Mouse (Mus musculus) forebrain, embryonic 10.5 days (tissue): ENCODE measurements around the gene Xcl1. TPM values are rescaled to one million over a fixed set of nuclear protein-coding genes. Genes with fewer than 3 reads are reported as not detected.

Source experiments
- DNase-seq: peaks from one replicate; pipeline ENCODE4 v3.0.0-alpha.2; 2017; ENCODE audit warnings: low spot score; ENCODE audit errors: extremely low spot score
- H3K27ac ChIP-seq: fragments of 300-500 bp; sonication (generic); 2 replicates; pipeline ENCODE4 v1.5.1; 2016; ENCODE audit warnings: mild to moderate bottlenecking
- H3K27me3 ChIP-seq: fragments of 300-500 bp; sonication (generic); 2 replicates; pipeline ENCODE4 v1.6.1; 2016; ENCODE audit warnings: mild to moderate bottlenecking; ENCODE audit not compliant: poor library complexity, severe bottlenecking
- H3K36me3 ChIP-seq: fragments of 300-500 bp; sonication (generic); replicated peaks from 2 replicates; pipeline ENCODE4 v1.6.1; 2016; ENCODE audit warnings: mild to moderate bottlenecking, moderate library complexity
- H3K4me1 ChIP-seq: fragments of 300-500 bp; sonication (generic); 2 replicates; pipeline ENCODE4 v1.6.1; 2016
- H3K4me3 ChIP-seq: fragments of 300-500 bp; sonication (generic); 2 replicates; pipeline ENCODE4 v1.5.1; 2016; ENCODE audit warnings: mild to moderate bottlenecking, moderate library complexity
- H3K9me3 ChIP-seq: fragments of 300-500 bp; sonication (generic); 2 replicates; pipeline ENCODE4 v1.6.1; 2016; ENCODE audit warnings: mild to moderate bottlenecking, moderate library complexity
- WGBS: fragments of 180-500 bp; shearing (Covaris S2); methylation state at CpG from one replicate; pipeline ENCODE4 v1.1.7; 2016; 5-methylcytosine and 5-hydroxymethylcytosine counted together
- polyA plus RNA-seq: library from polyadenylated mRNA; unstranded; fragments of >200 nt; fragmentation: Nextera tagmentation; extraction: Ambion mirVana; gene quantifications from 2 replicates; pipeline ENCODE4 v1.2.1, GENCODE M21; 2016

Xcl1 gene
- polyA plus RNA-seq, 1 experiment from 2014 or later, result not detected

GRCm38 (mm10) chr1:164956725-164957399 is 21.5 kb upstream of the Xcl1 start:
- no peak overlapping the region for H3K27ac ChIP-seq
- H3K4me3 ChIP-seq, result no peak overlapping the region
- 86% methylated on average over 3 of the region's 3 CpGs for WGBS
- no peaks in the 10 kb centered on the region for H3K36me3 ChIP-seq
- DNase-seq, result no peak
- H3K9me3 ChIP-seq, result no peaks in the 10 kb centered on the region
- peaks cover 12% of the 10 kb centered on the region for H3K4me1 ChIP-seq
- H3K27me3 ChIP-seq, result no peaks in the 10 kb centered on the region

DNA sequence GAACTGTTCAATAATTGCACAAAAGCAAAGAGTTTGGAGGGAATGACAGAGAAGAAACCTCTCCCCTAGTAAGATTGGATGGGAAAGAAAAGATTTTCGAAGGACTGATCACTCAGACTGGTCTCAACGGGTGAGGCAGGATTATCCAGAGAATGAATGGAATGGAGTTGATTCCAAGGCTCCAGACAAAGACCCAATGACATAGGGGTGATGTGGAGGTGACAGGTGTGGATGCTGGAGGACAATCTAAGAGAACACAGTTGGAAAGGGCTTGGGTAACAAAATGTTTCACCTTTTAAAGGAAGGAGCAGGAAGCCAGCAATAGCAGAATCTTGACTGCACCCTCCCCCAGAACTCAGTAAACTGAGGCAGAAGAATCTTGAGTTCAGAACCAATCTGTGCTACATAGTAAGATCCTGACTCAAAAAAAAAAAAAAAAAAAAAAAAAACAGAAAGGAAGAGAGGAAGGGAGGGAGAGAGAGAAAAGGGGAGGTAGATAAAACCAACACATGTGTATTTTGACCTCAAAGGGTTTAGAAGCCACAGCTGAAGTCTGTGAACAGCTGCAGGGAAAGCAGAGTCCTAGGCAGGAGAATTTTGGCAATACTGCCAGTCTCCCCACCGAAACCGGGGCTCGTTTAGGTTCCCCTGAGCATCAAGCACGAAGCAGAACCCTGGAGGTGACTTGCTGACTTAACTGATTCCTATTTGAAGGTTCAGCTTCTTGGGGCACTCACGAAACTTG is 20.3 kb upstream of the Xcl1 start:
- Histone ChIP-seq H3K27me3 (no peaks in the 10 kb centered on the region), H3K36me3 (no peaks in the 10 kb centered on the region), H3K9me3 (no peaks in the 10 kb centered on the region), H3K4me3 (no peak overlapping the region), H3K27ac (no peak overlapping the region), H3K4me1 (peaks cover 11% of the 10 kb centered on the region)
- WGBS, result 78% methylated on average over 7 of the region's 7 CpGs
- no peak for DNase-seq

DNA sequence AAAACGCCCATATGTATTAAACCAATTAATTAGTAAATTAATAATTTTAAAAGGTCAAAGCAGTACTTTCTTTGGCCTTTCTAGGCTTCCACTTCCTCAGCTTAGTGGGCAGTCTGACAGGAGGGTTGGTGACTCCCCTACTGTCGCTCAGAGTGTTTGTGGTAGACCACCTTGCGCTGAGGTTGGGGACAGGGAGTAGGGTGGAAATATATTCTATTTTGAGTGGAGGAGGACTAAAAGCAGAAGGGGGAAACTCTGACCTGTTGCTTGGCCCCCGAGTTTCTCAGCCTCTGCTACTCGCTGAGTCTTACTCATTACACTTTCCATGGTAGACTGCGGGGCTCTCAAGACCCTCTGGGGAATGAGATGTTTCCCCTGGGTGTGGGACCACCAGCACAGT is 18.2 kb upstream of the Xcl1 start:
- H3K4me3 ChIP-seq, result no peak overlapping the region
- no peaks in the 10 kb centered on the region for H3K4me1 ChIP-seq
- 89% methylated on average over 6 of the region's 6 CpGs for WGBS
- H3K9me3 ChIP-seq, result no peaks in the 10 kb centered on the region
- no peaks in the 10 kb centered on the region for H3K36me3 ChIP-seq
- DNase-seq, result no peak
- H3K27me3 ChIP-seq, result no peaks in the 10 kb centered on the region
- H3K27ac ChIP-seq, result no peak overlapping the region

DNA sequence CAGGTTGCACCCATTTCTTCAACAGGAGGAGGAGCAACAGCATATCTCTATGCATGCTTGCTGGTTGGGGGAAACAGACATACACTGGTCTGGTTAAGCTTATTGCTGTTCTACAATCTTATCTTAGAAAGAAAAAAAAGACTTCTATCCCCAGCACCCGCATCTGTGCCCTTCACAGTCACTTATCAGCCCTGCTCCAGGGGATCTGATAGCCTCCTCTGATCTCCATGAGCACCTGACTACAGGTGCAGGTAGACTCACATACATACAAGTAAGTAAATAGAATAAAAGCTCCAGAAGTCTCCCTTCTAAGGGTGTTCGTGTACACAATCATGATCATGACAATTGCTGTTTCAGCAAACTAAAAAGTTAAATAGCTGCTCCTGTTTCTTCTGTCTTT is 733 bp upstream of the Xcl1 start:
- H3K36me3 ChIP-seq, result no peaks in the 10 kb centered on the region
- DNase-seq, result no peak
- H3K27ac ChIP-seq, result no peak overlapping the region
- no peaks in the 10 kb centered on the region for H3K9me3 ChIP-seq
- no peak overlapping the region for H3K4me3 ChIP-seq
- H3K4me1 ChIP-seq, result no peaks in the 10 kb centered on the region
- WGBS, result 84% methylated on average over 2 of the region's 2 CpGs
- H3K27me3 ChIP-seq, result no peaks in the 10 kb centered on the region

DNA sequence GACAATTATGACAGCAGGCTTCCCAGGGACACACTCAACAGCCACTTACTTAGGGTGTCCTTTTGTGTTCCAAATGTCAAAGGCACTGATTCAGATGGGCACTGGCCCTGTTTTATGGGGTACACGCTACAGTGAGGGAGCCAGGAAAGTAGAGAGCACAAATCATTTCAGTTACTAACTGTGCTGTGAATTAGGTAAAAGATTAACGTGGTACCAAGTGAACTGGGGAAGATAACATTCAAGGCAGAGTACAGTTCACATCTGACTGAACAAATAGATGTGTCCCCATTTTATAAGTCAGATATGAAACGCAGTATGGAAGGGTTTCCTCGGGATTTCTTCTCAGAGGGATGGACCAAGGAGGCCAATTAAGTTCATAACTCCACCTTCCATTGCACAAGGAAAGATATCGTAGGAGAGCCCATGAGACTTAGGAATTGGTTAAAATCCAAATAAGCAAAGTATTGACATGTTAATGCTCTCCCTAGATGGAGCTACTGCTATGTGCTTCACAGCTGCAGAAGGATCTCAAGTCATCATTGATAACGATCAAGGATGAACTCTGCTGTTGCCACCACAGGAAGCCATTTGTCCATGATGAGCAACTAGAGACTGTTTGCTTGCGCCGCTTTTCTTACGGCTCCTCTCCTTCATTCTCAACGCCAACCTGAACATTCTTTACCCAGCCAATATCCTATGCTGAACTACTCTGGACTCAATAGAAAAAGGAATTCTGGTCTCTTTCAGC is 1.7 kb downstream of the Xcl1 start:
- no peak for DNase-seq
- H3K27ac ChIP-seq, result no peak overlapping the region
- no peaks in the 10 kb centered on the region for H3K36me3 ChIP-seq
- H3K9me3 ChIP-seq, result no peaks in the 10 kb centered on the region
- H3K27me3 ChIP-seq, result no peaks in the 10 kb centered on the region
- H3K4me3 ChIP-seq, result no peak overlapping the region
- H3K4me1 ChIP-seq, result no peaks in the 10 kb centered on the region
- WGBS, result 92% methylated on average over 10 of the region's 10 CpGs

- Histone ChIP-seq H3K27me3 (no peaks in the 10 kb centered on the region), H3K4me3 (no peak overlapping the region), H3K4me1 (no peaks in the 10 kb centered on the region), H3K9me3 (no peaks in the 10 kb centered on the region), H3K27ac (no peak overlapping the region), H3K36me3 (no peaks in the 10 kb centered on the region)
- DNase-seq, result no peak
- 93% methylated on average over 7 of the region's 7 CpGs for WGBS
Measured at GRCm38 (mm10) chr1:164931135-164931534, 4.2 kb downstream of the Xcl1 start.

DNA sequence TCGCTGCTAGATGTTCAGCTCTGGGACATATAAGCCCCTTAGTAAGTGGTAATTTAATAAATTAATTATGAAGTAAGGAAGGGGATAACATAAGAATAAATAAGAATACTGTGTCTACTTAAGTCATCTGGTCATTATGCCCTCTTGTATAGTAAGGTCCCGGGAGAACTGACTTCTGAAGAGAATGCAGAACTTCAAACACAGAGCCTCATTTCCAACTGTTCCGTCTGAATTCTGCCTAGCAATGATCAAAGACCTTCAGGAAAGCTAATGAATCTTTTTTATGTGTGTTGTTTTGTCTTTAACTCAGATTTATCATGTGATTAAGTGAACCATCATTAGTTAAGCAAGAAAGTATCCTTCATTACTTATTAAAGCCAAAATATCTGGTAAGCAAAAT is 5.3 kb downstream of the Xcl1 start:
- 87% methylated on average over 3 of the region's 3 CpGs for WGBS
- H3K4me1 ChIP-seq, result no peaks in the 10 kb centered on the region
- no peak overlapping the region for H3K27ac ChIP-seq
- H3K27me3 ChIP-seq, result no peaks in the 10 kb centered on the region
- DNase-seq, result no peak
- H3K4me3 ChIP-seq, result no peak overlapping the region
- no peaks in the 10 kb centered on the region for H3K9me3 ChIP-seq
- no peaks in the 10 kb centered on the region for H3K36me3 ChIP-seq

DNA sequence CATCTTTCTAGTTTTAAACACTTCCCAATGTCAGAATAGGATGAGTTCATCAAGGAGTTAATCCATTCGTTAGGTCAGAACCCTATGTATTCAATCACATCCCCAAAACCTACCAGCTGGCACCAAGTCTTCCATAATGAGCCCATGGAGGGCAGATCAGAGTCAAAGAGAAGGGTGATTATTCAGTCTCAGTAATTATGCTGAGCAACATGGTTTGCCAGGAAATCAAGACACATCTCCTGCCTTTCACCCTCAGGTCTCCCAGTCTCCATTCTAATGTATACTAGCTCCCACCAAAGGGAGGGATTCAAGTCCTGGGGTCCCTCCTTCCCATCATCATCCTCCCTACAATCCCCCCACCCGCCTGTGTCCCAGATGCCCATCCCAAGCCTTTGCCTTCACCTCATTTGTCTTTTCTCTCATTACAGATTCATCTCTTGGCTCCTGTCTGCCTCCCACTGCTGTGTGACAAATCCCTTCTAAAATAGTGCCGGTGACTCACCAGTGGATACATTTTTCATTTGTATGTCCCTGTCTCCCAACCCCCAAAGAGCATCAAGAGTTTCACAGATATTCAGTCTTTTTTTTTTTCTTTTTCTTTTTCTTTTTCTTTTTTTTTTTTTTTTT is 8.7 kb downstream of the Xcl1 start:
- H3K9me3 ChIP-seq, result no peaks in the 10 kb centered on the region
- no peak overlapping the region for H3K27ac ChIP-seq
- H3K36me3 ChIP-seq, result no peaks in the 10 kb centered on the region
- DNase-seq, result no peak
- no peak overlapping the region for H3K4me3 ChIP-seq
- WGBS, result 77% methylated on average over 3 of the region's 3 CpGs
- H3K4me1 ChIP-seq, result no peaks in the 10 kb centered on the region
- H3K27me3 ChIP-seq, result no peaks in the 10 kb centered on the region

GRCm38 (mm10) chr1:164905047-164905446 is 30.3 kb downstream of the Xcl1 start:
- Histone ChIP-seq H3K4me1 (no peaks in the 10 kb centered on the region), H3K27ac (no peak overlapping the region), H3K36me3 (no peaks in the 10 kb centered on the region), H3K9me3 (no peaks in the 10 kb centered on the region), H3K4me3 (no peak overlapping the region), H3K27me3 (peaks cover 11% of the 10 kb centered on the region)
- WGBS, result 51% methylated on average over 4 of the region's 4 CpGs
- peak; percentile 41 for DNase-seq

- Histone ChIP-seq H3K27ac (no peak overlapping the region), H3K4me3 (no peak overlapping the region), H3K27me3 (peaks cover 18% of the 10 kb centered on the region), H3K4me1 (peaks cover 29% of the 10 kb centered on the region), H3K36me3 (no peaks in the 10 kb centered on the region), H3K9me3 (no peaks in the 10 kb centered on the region)
- 93% methylated on average over 6 of the region's 6 CpGs for WGBS
- no peak for DNase-seq
Measured at GRCm38 (mm10) chr1:164900696-164901095, 34.6 kb downstream of the Xcl1 start.

DNA sequence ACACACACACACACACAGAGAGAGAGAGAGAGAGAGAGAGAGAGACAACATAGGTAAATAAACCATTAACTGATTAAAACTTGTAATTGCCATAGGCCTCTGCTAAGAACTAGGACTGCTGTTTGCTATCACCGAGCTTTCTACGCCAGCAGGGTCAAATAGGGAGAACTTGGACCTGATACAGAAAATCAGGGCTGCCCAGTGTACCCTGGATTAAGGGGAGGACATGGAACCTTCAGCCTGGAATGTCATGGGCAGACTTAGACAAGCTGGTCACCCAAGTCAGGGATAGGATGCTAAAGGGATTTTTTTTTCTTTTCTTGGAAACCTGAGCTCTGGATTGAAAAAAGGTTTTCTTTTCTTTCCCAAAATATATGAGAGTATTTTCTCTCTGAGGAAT is 35.1 kb downstream of the Xcl1 start:
- 83% methylated on average over 2 of the region's 2 CpGs for WGBS
- Histone ChIP-seq H3K4me1 (peaks cover 29% of the 10 kb centered on the region), H3K9me3 (no peaks in the 10 kb centered on the region), H3K36me3 (no peaks in the 10 kb centered on the region), H3K27ac (no peak overlapping the region), H3K4me3 (no peak overlapping the region), H3K27me3 (peaks cover 18% of the 10 kb centered on the region)
- no peak for DNase-seq

DNA sequence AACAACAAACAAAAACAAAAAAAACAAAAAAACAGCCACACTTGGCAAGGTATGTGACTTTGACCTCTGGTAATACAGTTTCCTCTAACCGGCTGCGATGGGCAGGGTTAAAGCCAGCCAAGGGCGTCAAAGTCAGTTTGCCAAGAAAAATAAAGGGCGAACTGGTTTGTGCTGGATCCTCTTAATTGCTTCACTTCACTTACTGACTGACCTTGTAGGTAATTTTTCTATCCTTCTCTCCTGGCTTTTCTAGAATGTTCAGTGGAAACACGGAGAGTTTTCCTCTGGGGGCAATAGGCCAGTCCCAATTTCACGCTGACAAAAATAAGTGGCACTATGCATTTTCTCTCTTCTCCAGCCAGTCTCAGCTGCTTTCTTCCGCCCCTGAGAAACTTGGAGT is 35.8 kb downstream of the Xcl1 start:
- H3K36me3 ChIP-seq, result no peaks in the 10 kb centered on the region
- no peaks in the 10 kb centered on the region for H3K9me3 ChIP-seq
- peaks cover 18% of the 10 kb centered on the region for H3K27me3 ChIP-seq
- DNase-seq, result no peak
- H3K4me3 ChIP-seq, result peak overlapping the region; percentile 67
- WGBS, result 33% methylated on average over 7 of the region's 7 CpGs
- peaks cover 29% of the 10 kb centered on the region for H3K4me1 ChIP-seq
- H3K27ac ChIP-seq, result no peak overlapping the region
